Mouse (Mus musculus): ENCODE results near the gene Ucma. TPM values are rescaled to one million over a fixed set of nuclear protein-coding genes. Genes with fewer than 3 reads are reported as not detected.

Gene Ucma
- total RNA-seq, 1 experiment from 2014 or later, result not detected

Other genes with a start within 250 kb of the Ucma start
- 45.8 and 50.8 TPM in 2 replicates for gene Sephs1, start 94.6 kb upstream of the Ucma start, total RNA-seq (2021)
- 370 and 447 TPM in 2 replicates for gene Phyh, start 57.1 kb upstream of the Ucma start, total RNA-seq (2021)
- gene Mcm10, start 36.7 kb downstream of the Ucma start, total RNA-seq (2021), result 6.0 and 7.9 TPM in 2 replicates
- gene Optn, start 87.9 kb downstream of the Ucma start, total RNA-seq (2021), result 77.7 and 81.5 TPM in 2 replicates
- 20.6 and 23.0 TPM in 2 replicates for gene Ccdc3, start 161.7 kb downstream of the Ucma start, total RNA-seq (2021)